Comparison of ENCODE assay signal across 7 mouse cellular contexts in the genomic region with DNA sequence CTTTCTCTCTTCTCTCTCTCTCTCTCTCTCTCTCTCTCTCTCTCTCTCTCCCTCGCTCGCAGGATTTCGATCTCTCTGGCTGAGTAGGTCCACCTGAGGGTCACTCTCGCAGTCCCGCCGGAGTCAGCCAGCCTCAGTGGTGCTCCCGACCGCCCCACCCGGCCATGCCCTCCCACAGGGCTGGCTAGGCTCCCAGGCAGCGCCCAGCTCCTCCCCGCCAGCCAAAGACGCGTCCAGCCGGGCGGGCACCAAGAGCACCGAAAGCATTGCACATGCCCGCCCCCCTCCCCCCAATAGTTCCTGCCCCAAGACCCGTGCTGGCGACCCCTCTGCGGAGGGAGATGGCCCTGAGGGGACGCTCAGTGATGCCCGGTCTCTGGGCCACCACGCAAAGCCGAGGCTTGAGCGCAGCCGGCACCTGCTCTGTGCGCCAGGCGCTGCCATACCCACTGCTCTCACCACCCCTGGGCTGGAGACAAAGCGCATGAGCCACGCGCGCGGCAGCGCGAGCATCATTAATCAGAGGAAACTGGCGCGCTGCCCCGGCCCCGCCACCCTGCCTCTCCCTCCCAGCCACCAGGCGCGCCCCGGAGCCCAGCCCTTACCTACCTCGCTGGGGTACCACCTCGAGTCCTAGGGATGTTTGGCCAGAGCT. TPM values are rescaled to one million over a fixed set of nuclear protein-coding genes. Genes with fewer than 3 reads are reported as not detected.
DNase-seq lines count a peak whose midpoint lies in the region; ATAC-seq and TF ChIP-seq lines count a peak whose summit lies in the region.

No protein-coding gene starts in this region.

- H3K4me1 ChIP-seq in midbrain, embryonic 14.5 days (ENCODE audit: control insufficient read depth, insufficient read depth, low read length): 0 out of 2 replicates have a peak, but pooled peaks cover 2% of the 10 kb centered on the region
- H3K4me1 ChIP-seq in thymus, adult 2 months (replicated peaks; ENCODE audit: control insufficient read depth, insufficient read depth, low read length): peaks cover 4% of the 10 kb centered on the region; the same call in 1 of the 2 replicates

- peak overlapping the region; percentile 90 for H3K9ac ChIP-seq in midbrain, embryonic 14.5 days (replicated peaks; ENCODE audit: low read length)

- H3K27me3 ChIP-seq in midbrain, embryonic 14.5 days (ENCODE audit: control insufficient read depth, insufficient read depth, low read length): no peaks in the 10 kb centered on the region
- H3K27me3 ChIP-seq in thymus, adult 2 months (ENCODE audit: control insufficient read depth, insufficient read depth, low read length): no peaks in the 10 kb centered on the region

- peak overlapping the region; percentile 93 for H3K27ac ChIP-seq in left cerebral cortex, adult 2 months
- H3K27ac ChIP-seq in midbrain, embryonic 14.5 days (replicated peaks; ENCODE audit: low read depth, low read length): peak overlapping the region; percentile 93
- H3K27ac ChIP-seq in thymus, adult 2 months (ENCODE audit: control insufficient read depth, insufficient read depth, low read length): peak overlapping the region; percentile 76; the same call in 1 of the 2 replicates

- intact Hi-C loops in left cerebral cortex, adult 2 months (cut with DNase I): loop anchor here (5.0 to 10.0 kb wide), 7 partner anchors 107 to 1207 kb away; no protein-coding TSS in a partner anchor

- TF ChIP-seq POLR2A in thymus, adult 2 months (IDR thresholded peaks at IDR 0.05; ENCODE audit: control insufficient read depth, extremely low read depth, insufficient read depth, low read length, poor library complexity): 0 out of 2 replicates have a peak, but pooled peaks have one; percentile 40

- H3K9me3 ChIP-seq in midbrain, embryonic 14.5 days (ENCODE audit: control insufficient read depth, low read length): no peaks in the 10 kb centered on the region

- peak; percentile 9 for DNase-seq in R1 (ENCODE audit: low read depth, low spot score)
- peak; percentile 53 for DNase-seq in embryo, embryonic 10 days (ENCODE audit: low spot score)
- DNase-seq in left cerebral cortex, adult 2 months (ENCODE audit: extremely low spot score in 1 of 2, low spot score in 2 of 2): peak; percentile 77 to 78
- peak; percentile 86 for DNase-seq in midbrain, embryonic 14.5 days
- DNase-seq in thymus, adult 2 months: peak; percentile 61

- 1% methylated on average over 44 of the region's 44 CpGs for WGBS in midbrain, embryonic 14.5 days
- under 1% methylated on average over 44 of the region's 44 CpGs for WGBS in thymus, adult 2 months

- H3K4me3 ChIP-seq in left cerebral cortex, adult 2 months: peak overlapping the region; percentile 66
- H3K4me3 ChIP-seq in midbrain, embryonic 14.5 days (replicated peaks; ENCODE audit: low read depth, low read length): peak overlapping the region; percentile 64
- H3K4me3 ChIP-seq in thymus, adult 2 months (ENCODE audit: control insufficient read depth, insufficient read depth, low read length): peak overlapping the region; percentile 98

- ATAC-seq in CD4-positive, CD25-positive, alpha-beta regulatory T cell, adult 4 months: peak; percentile 23
- ATAC-seq in granulocyte monocyte progenitor cell, adult 5-6 weeks (replicated peaks; ENCODE audit: poor library complexity, severe bottlenecking): peak; percentile 66
- ATAC-seq in midbrain, embryonic 14.5 days (ENCODE audit: low FRiP score, low TSS enrichment): peak; percentile 91

- no peak; the same call in 1 of the 2 replicates for TF ChIP-seq CTCF in left cerebral cortex, adult 2 months (IDR thresholded peaks at IDR 0.05)
- TF ChIP-seq CTCF in thymus, adult 2 months (IDR thresholded peaks at IDR 0.05; ENCODE audit: borderline replicate concordance, control insufficient read depth, extremely low read depth, insufficient read depth, low read length, poor library complexity): no peak

- H3K4me2 ChIP-seq in midbrain, embryonic 14.5 days (ENCODE audit: low read length): peak overlapping the region; percentile 85

- H3K36me3 ChIP-seq in midbrain, embryonic 14.5 days (ENCODE audit: control insufficient read depth, insufficient read depth, low read length): no peaks in the 10 kb centered on the region
- no peaks in the 10 kb centered on the region for H3K36me3 ChIP-seq in thymus, adult 2 months (ENCODE audit: control insufficient read depth, insufficient read depth, low read length)

RNA-seq across cellular contexts. Expression of a gene that starts 0.6 kb away (rescaled TPM):
- polyA plus RNA-seq in CD4-positive, CD25-positive, alpha-beta regulatory T cell, adult 4 months (2017; shearing (Covaris generic)): under 1 TPM in 1 of 2 experiments, not detected in 1; 0.36 TPM
- 0.54 TPM in 1 of 2 replicates, not detected in the other for total RNA-seq in granulocyte monocyte progenitor cell, adult 5-6 weeks (2014; fragmentation: Nextera tagmentation)
- total RNA-seq in granulocyte monocyte progenitor cell, adult 5-6 weeks (2017): 0.05 and 0.09 TPM in 2 replicates
- total RNA-seq in left cerebral cortex, adult 2 months (2021): 100 to 1,000 TPM; 762 to 763 TPM
- 27.4 and 37.7 TPM in 2 replicates for polyA plus RNA-seq in midbrain, embryonic 14.5 days (2014; fragmentation: Nextera tagmentation; extraction: Ambion mirVana)
- 578 and 597 TPM in 2 replicates for polyA plus RNA-seq in thymus, adult 2 months (2012; rRNA removed)

Comparison
In these comparisons a context has a peak if more than half of its experiments do, and no peak if none do; other contexts are left out.
1. Peak in every context shown above with its lines: DNase-seq, ATAC-seq, H3K4me3 ChIP-seq and H3K27ac ChIP-seq.
2. ATAC-seq: peak in every context shown above with its lines; median percentile 91 in midbrain, embryonic 14.5 days; 66 in granulocyte monocyte progenitor cell, adult 5-6 weeks; 23 in CD4-positive, CD25-positive, alpha-beta regulatory T cell, adult 4 months.
3. DNase-seq: peak in every context shown above with its lines; median percentile 86 in midbrain, embryonic 14.5 days; 78 in left cerebral cortex, adult 2 months; 61 in thymus, adult 2 months; 53 in embryo, embryonic 10 days; 9 in R1.
4. RNA of a gene that starts 0.6 kb away (polyA plus RNA-seq): 578 to 597 TPM in thymus, adult 2 months and 27.4 to 37.7 TPM in midbrain, embryonic 14.5 days; 0.36 TPM in CD4-positive, CD25-positive, alpha-beta regulatory T cell, adult 4 months; every median in the first group is over 10 times any median in the second.